Mouse (Mus musculus): ENCODE measurements around the gene Crocc2.

DNA sequence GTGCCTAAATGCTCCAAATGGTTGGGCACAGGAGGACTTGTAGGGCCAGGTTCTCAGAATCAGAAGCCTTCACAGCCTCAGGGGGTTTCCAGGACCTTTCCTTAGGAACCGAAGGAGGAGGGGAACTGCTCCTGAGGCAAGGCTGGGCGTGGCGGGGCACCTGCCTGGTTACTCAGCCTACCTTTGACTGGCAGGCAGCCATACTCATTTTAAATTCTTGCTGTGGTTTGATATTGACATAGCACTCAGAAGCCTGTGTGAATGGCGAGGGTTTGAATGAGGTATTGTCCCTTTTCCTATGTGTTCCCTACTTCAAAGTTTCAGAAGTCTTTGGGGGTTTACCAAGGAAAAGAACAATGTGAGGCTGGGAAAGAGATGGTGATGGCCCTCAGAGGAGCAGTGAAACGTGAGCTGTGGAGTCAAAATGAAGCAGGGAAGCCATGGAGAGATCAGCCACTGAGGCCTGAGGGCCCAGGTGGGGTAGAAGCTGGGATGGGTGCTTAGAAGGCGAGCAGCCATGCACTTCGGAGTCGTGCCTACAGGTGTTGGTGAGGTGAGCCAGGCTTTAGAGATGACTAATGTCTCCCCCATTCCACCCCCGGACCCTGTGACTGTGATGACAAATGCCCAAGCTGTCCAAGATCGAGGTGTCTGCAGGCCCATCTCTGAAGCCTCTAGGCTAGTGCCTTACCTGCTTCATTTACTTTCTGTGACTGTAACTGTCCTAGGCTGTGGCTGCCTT is 38.1 kb upstream of the Crocc2 start:
- no peak for TF ChIP-seq CTCF (conservative IDR thresholded peaks at IDR 0.05; ENCODE audit: low read length)
- TF ChIP-seq NANOG (IDR thresholded peaks at IDR 0.05; ENCODE audit: borderline replicate concordance, low read length), result no peak
